Mouse (Mus musculus) forebrain, embryonic 11.5 days (tissue): Measurements from ENCODE around the gene Amer3. TPM values are rescaled to one million over a fixed set of nuclear protein-coding genes. Genes with fewer than 3 reads are reported as not detected.
"Not testable (repeated sequence)": the region's sequence is repeated elsewhere in the genome, so short reads cannot be mapped to it uniquely, and the experiment has no call there.

Experiments used
- ATAC-seq: fragments of 200-750 bp; cut with Nextera tagmentation; replicated peaks from 2 replicates; pipeline ENCODE4 v1.8.0; 2017; ENCODE audit warnings: moderate TSS enrichment; ENCODE audit not compliant: low FRiP score
- DNase-seq: peaks from one replicate; pipeline ENCODE4 v3.0.0-alpha.2; 2017; ENCODE audit warnings: low spot score
- H3K27ac ChIP-seq: fragments of 300-500 bp; sonication (generic); 2 replicates; pipeline ENCODE4 v1.5.1; 2014; ENCODE audit warnings: low read depth, low read length
- H3K27me3 ChIP-seq: fragments of 300-500 bp; sonication (generic); 2 replicates; pipeline ENCODE4 v1.6.1; 2014; ENCODE audit warnings: mild to moderate bottlenecking, low read length, mixed read lengths; ENCODE audit not compliant: control insufficient read depth, insufficient read depth
- H3K36me3 ChIP-seq: fragments of 300-500 bp; sonication (generic); 2 replicates; pipeline ENCODE4 v1.6.1; 2014; ENCODE audit warnings: mild to moderate bottlenecking, low read length, moderate library complexity, mixed read lengths; ENCODE audit not compliant: control insufficient read depth, insufficient read depth
- H3K4me1 ChIP-seq: fragments of 300-500 bp; sonication (generic); replicated peaks from 2 replicates; pipeline ENCODE4 v1.6.1; 2014; ENCODE audit warnings: low read length, mixed read lengths; ENCODE audit not compliant: control insufficient read depth, insufficient read depth
- H3K4me2 ChIP-seq: fragments of 300-500 bp; sonication (generic); 2 replicates; pipeline ENCODE4 v1.6.1; 2014; ENCODE audit warnings: low read depth, mild to moderate bottlenecking, low read length, moderate library complexity, mixed read lengths; ENCODE audit not compliant: severe bottlenecking
- H3K4me3 ChIP-seq: fragments of 300-500 bp; sonication (generic); 2 replicates; pipeline ENCODE4 v1.5.1; 2014; ENCODE audit warnings: low read depth, low read length
- H3K9ac ChIP-seq: fragments of 300-500 bp; sonication (generic); 2 replicates; pipeline ENCODE4 v1.6.1; 2014; ENCODE audit warnings: low read length
- H3K9me3 ChIP-seq: fragments of 300-500 bp; sonication (generic); 2 replicates; pipeline ENCODE4 v1.6.1; 2016; ENCODE audit warnings: low read length, mixed read lengths; ENCODE audit not compliant: control insufficient read depth
- WGBS: fragments of 180-500 bp; shearing (Covaris S2); extraction: QIAGEN DNeasy Blood & Tissue Kit; methylation state at CpG from one replicate; pipeline ENCODE4 v1.1.7; 2014; 5-methylcytosine and 5-hydroxymethylcytosine counted together
- polyA plus RNA-seq: library from polyadenylated mRNA; unstranded; fragments of >200 nt; fragmentation: Nextera tagmentation; extraction: Ambion mirVana; gene quantifications from 2 replicates; pipeline ENCODE4 v1.2.1, GENCODE M21; 2014

Gene Amer3
- 3.4 and 3.8 TPM in 2 replicates for polyA plus RNA-seq

DNA sequence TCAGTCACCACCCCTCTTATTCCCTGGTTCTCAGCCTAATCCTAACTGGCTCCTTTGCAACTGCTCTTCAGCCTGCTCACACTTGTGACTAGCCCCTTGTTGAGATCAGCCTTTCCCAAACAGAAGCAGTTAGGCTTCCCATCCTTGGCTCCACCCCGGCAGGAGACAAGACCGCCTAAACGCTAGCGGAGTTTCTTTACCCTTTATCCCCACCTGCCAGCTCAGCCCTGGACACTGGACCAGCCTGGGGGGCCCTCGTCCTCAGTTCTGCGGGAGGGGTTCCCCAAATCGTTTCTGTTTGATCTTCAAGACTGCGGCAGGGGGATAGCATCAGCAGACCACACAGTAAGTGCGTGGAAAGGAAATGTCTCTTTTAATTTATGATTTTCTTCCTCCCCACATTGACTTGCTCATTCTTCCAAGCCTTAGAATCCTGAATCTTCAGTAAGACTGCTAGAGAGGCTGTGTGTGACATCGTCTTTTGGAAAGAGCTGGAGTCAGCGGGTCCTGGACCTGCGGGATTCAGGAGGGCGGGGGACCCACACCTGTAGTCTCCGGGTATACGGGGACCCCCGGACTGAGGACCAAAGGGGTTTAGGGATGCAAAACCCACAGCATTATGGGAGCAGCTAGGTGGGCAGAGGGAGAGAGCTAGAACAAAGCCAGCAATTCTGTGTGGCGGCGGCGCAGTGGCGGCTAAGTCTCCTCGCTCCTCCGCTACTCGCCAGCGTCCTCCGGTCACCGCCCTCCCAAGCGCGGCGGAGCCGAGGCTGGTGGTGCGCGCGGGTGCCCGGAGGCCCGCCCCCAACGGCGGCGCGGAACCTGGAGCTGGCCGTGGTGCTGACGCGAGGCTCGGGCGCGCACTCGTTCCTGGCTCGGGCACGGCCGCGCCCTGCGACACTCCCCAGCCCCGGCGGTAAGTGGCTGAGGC, at the start of gene Amer3:
Gene Amer3 (plus strand): TSS at position 807 of the 931 bp plus-strand sequence.
- peak; percentile 92 for ATAC-seq
- WGBS: under 1% methylated on average over 53 of the region's 53 CpGs
- H3K36me3 ChIP-seq: no peaks in the 10 kb centered on the region
- peaks cover 4% of the 10 kb centered on the region; the same call in 1 of the 2 replicates for H3K4me1 ChIP-seq
- DNase-seq: peak; percentile 93
- H3K9me3 ChIP-seq: no peaks in the 10 kb centered on the region
- H3K27me3 ChIP-seq: peaks cover 9% of the 10 kb centered on the region; the same call in 1 of the 2 replicates
- peak within 1 kb of the TSS; percentile 84 for H3K4me2 ChIP-seq
- H3K9ac ChIP-seq: peak within 1 kb of the TSS; percentile 53
- peak within 1 kb of the TSS; percentile 40 for H3K4me3 ChIP-seq
- H3K27ac ChIP-seq: no peak within 1 kb of the TSS

DNA sequence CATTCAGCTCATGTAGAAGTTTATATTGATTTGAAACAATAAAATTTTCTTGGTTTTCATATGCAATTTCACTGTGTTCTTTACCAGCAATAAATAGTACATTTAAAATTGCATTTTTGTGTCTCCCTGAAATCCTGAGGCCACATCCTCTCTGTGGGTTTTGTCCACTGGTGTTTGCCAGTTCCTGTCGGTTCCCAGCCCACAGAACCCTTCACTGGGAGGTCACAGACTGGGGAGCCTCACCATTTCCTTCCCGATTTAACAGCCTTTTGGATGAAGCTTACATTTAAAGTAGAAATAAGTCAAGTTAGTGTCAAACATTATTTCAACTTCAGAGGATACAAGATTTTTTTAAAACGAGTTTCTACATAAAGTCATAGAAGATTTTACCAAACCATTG, 44.9 kb upstream of the Amer3 start:
- H3K27ac ChIP-seq, H3K4me2 ChIP-seq, H3K36me3 ChIP-seq, DNase-seq, H3K9ac ChIP-seq, H3K4me1 ChIP-seq, H3K9me3 ChIP-seq, ATAC-seq, H3K4me3 ChIP-seq: not testable (repeated sequence)
- WGBS: 55% methylated on average over 3 of the region's 3 CpGs
- H3K27me3 ChIP-seq: peaks cover 25% of the 10 kb centered on the region

GRCm38 (mm10) chr1:34535043-34535698, 44.3 kb upstream of the Amer3 start, which contains the start of gene Cfc1:
Gene Cfc1 (plus strand): TSS chr1:34535648.
- H3K4me2 ChIP-seq: peak within 1 kb of the TSS; percentile 5; the same call in 1 of the 2 replicates
- not testable (repeated sequence) for H3K4me1 ChIP-seq, DNase-seq, H3K9ac ChIP-seq, H3K9me3 ChIP-seq, H3K27ac ChIP-seq, H3K4me3 ChIP-seq, H3K36me3 ChIP-seq, ATAC-seq
- H3K27me3 ChIP-seq: peaks cover 25% of the 10 kb centered on the region
- WGBS: 34% methylated on average over 7 of the region's 7 CpGs

- Histone ChIP-seq H3K4me3 (no peak overlapping the region), H3K4me2 (peak overlapping the region; percentile 26; the same call in 1 of the 2 replicates), H3K27me3 (peaks cover 25% of the 10 kb centered on the region), H3K36me3 (no peaks in the 10 kb centered on the region), H3K27ac (no peak overlapping the region), H3K9me3 (no peaks in the 10 kb centered on the region), H3K4me1 (no peaks in the 10 kb centered on the region; the same call in 1 of the 2 replicates), H3K9ac (no peak overlapping the region)
- WGBS: 2% methylated on average over 14 of the region's 14 CpGs
- no peak for ATAC-seq
- DNase-seq: no peak
Observed at GRCm38 (mm10) chr1:34536291-34536766, 43.1 kb upstream of the Amer3 start.

DNA sequence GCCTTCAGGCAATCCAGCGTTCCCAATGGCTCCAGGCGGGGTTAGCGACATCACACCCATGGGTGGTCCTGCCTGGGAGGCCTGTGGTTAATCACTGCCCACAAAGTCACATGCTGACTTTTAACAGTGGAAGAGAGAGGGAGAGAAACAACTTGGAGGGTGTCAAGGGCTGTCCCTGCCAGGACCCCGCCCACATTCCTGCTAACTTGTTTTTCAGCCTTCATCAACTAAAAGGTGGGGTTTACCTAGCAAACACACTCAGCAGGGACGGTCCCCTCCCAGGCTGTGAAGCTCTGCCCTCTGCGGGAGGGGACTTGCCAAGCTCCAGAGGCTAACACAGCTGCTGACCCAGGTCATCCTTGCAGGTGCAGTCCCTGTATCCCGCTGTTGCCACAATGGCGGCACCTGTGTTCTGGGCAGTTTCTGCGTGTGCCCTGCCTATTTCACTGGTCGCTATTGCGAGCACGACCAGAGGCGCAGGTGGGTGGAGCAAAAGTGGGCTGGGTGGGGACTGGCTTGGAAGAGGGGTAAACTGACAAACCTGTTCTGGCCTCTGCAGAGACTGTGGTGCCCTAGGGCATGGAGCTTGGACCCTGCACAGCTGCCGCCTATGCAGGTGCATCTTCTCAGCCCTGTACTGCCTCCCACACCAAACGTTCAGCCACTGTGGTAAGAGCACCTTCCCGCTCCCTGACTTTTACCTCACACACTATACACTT, 42.5 kb upstream of the Amer3 start:
- H3K27ac ChIP-seq: no peak overlapping the region
- no peak overlapping the region for H3K9ac ChIP-seq
- no peak for DNase-seq
- WGBS: 4% methylated on average over 16 of the region's 16 CpGs
- 0 out of 2 replicates have a peak, but pooled peaks have one; percentile 39 for ATAC-seq
- peaks cover 25% of the 10 kb centered on the region for H3K27me3 ChIP-seq
- H3K4me1 ChIP-seq: no peaks in the 10 kb centered on the region; the same call in 1 of the 2 replicates
- H3K36me3 ChIP-seq: no peaks in the 10 kb centered on the region
- no peak overlapping the region for H3K4me3 ChIP-seq
- H3K9me3 ChIP-seq: no peaks in the 10 kb centered on the region
- peak overlapping the region; percentile 26; the same call in 1 of the 2 replicates for H3K4me2 ChIP-seq

DNA sequence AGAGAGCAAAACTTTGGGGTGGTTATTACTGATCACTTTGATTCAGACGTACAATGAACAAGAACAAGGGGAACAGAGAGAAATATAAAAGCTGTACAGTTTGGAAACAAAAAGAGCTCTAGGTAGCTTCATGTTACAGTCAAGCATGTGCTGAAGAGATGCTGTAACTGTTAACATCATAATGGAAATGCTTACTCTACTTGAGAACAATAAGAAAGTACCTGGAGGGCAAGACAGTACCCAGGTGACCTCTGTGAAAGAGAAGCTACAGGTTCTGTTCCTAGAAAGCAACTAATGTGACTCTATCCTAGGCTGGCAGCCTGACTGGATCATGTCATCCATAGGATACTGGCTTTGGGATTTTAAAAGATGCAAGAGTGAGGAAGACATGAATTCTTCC, 32.4 kb upstream of the Amer3 start:
- ATAC-seq (no peak), DNase-seq (no peak)
- Histone ChIP-seq H3K27me3 (no peaks in the 10 kb centered on the region), H3K4me2 (no peak overlapping the region), H3K9ac (no peak overlapping the region), H3K4me1 (no peaks in the 10 kb centered on the region), H3K9me3 (no peaks in the 10 kb centered on the region), H3K4me3 (no peak overlapping the region), H3K27ac (no peak overlapping the region), H3K36me3 (no peaks in the 10 kb centered on the region)
- 83% methylated on average over 1 of the region's 1 CpGs for WGBS

- H3K9ac ChIP-seq: no peak overlapping the region
- no peaks in the 10 kb centered on the region for H3K9me3 ChIP-seq
- H3K36me3 ChIP-seq: no peaks in the 10 kb centered on the region
- no peak overlapping the region for H3K4me3 ChIP-seq
- no peak for DNase-seq
- no peak overlapping the region for H3K4me2 ChIP-seq
- H3K27ac ChIP-seq: no peak overlapping the region
- H3K27me3 ChIP-seq: no peaks in the 10 kb centered on the region
- no peaks in the 10 kb centered on the region for H3K4me1 ChIP-seq
- 100% methylated on average over 1 of the region's 1 CpGs for WGBS
- no peak for ATAC-seq
Observed at GRCm38 (mm10) chr1:34553690-34554089, 25.8 kb upstream of the Amer3 start.

DNA sequence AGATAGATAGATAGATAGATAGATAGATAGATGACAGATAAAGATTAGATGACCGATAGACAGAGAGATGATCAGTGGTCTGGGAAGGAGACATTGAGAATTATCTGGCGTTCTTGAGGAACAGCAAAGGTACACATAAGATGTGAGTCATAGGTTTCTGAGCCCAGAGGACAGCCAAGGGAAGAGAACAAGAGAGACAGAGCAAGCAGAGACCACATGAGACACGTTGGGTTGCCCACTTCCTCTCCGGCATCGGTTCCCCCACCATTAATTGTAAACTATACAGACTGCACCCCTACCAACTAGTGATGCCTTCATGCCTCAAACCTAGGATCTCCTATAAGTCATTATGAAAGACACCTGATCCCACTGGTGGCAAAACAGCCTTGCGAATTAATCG, 25.2 kb upstream of the Amer3 start:
- no peaks in the 10 kb centered on the region for H3K36me3 ChIP-seq
- H3K4me1 ChIP-seq: no peaks in the 10 kb centered on the region
- DNase-seq: no peak
- H3K9ac ChIP-seq: no peak overlapping the region
- no peak overlapping the region for H3K4me2 ChIP-seq
- H3K27ac ChIP-seq: no peak overlapping the region
- 87% methylated on average over 7 of the region's 7 CpGs for WGBS
- H3K9me3 ChIP-seq: no peaks in the 10 kb centered on the region
- no peaks in the 10 kb centered on the region for H3K27me3 ChIP-seq
- no peak for ATAC-seq
- H3K4me3 ChIP-seq: no peak overlapping the region
